Mouse (Mus musculus) thymus, adult 2 months (tissue): Measurements from ENCODE around the gene Rhbdl3. TPM values are rescaled to one million over a fixed set of nuclear protein-coding genes. Genes with fewer than 3 reads are reported as not detected.

Experiments used
- DNase-seq: peaks from one replicate; pipeline ENCODE4 v3.0.0; 2021
- H3K27ac ChIP-seq: fragments of 200-500 bp; 2 replicates; pipeline ENCODE4 v1.5.1; 2012; ENCODE audit warnings: low read length, control low read depth; ENCODE audit not compliant: control insufficient read depth, insufficient read depth
- H3K27me3 ChIP-seq: fragments of 200-500 bp; 2 replicates; pipeline ENCODE4 v1.6.1; 2012; ENCODE audit warnings: mild to moderate bottlenecking, low read length, moderate library complexity, mixed read lengths; ENCODE audit not compliant: control insufficient read depth, insufficient read depth
- H3K36me3 ChIP-seq: fragments of 200-500 bp; 2 replicates; pipeline ENCODE4 v1.6.1; 2012; ENCODE audit warnings: mild to moderate bottlenecking, low read length, moderate library complexity; ENCODE audit not compliant: control insufficient read depth, insufficient read depth
- H3K4me1 ChIP-seq: fragments of 200-500 bp; replicated peaks from 2 replicates; pipeline ENCODE4 v1.6.1; 2012; ENCODE audit warnings: low read length; ENCODE audit not compliant: control insufficient read depth, insufficient read depth
- H3K4me3 ChIP-seq: fragments of 200-500 bp; 2 replicates; pipeline ENCODE4 v1.5.1; 2012; ENCODE audit warnings: mild to moderate bottlenecking, low read length, control low read depth, moderate library complexity; ENCODE audit not compliant: control insufficient read depth, insufficient read depth
- CTCF ChIP-seq: fragments of 200-500 bp; IDR thresholded peaks from 2 replicates; pipeline ENCODE4 v1.5.1; 2012; ENCODE audit warnings: mild to moderate bottlenecking, control low read depth, low read length, moderate library complexity, borderline replicate concordance; ENCODE audit not compliant: control insufficient read depth, poor library complexity, insufficient read depth; ENCODE audit errors: extremely low read depth
- POLR2A ChIP-seq: fragments of 200-500 bp; IDR thresholded peaks from 2 replicates; pipeline ENCODE4 v1.6.1; 2012; ENCODE audit warnings: mild to moderate bottlenecking, low read length, control low read depth, moderate library complexity; ENCODE audit not compliant: control insufficient read depth, poor library complexity, insufficient read depth; ENCODE audit errors: extremely low read depth
- WGBS: fragments of 180-500 bp; shearing (Covaris S2); methylation state at CpG from one replicate; pipeline ENCODE4 v1.1.7; 2018; 5-methylcytosine and 5-hydroxymethylcytosine counted together
- polyA plus RNA-seq: library from polyadenylated mRNA; depleted of rRNA; stranded (reverse); fragments of >200 nt; gene quantifications from 2 replicates; pipeline ENCODE4 v1.2.3, GENCODE M21; 2012

The Rhbdl3 gene
- polyA plus RNA-seq, 1 experiment: 9.6 TPM

DNA sequence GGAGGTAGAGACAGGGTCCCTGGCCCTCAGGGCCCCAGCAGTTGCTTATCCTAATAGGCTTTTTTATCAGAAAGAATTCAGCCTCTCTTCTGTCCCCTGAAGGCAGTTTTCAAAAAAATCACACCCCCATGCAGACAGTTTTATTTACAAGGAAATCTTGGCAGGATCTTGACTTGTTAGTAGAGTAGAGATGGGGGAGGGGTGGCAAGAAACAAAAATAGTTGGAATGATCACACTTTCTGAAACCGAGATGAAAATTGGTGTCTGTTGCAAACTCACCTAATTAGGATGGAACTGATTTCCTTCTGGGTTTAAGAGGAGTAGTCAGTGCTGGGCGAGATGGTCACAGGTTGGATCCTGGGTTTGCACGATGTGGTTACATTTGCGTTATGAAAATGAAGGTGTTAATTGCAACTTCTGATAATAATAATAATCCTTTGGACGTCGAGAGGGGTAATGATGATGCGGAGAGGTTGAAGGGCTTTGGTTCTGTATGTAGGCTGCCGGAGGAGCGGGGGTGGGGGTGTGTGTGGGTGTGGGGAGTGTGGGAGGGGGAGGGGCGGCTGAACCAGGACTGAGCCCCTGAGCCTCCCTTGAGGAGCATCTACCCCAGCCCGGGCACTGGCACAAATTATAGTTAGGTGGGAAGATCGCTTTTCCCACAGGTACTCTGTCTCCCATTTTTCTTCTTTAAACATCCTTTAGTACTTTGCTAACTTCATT, 1.0 kb upstream of the Rhbdl3 start:
- WGBS: 25% methylated on average over 12 of the region's 12 CpGs
- peaks cover 18% of the 10 kb centered on the region for H3K27me3 ChIP-seq
- H3K27ac ChIP-seq: no peak overlapping the region
- H3K4me1 ChIP-seq: peaks cover 13% of the 10 kb centered on the region
- H3K4me3 ChIP-seq: no peak overlapping the region
- no peak for DNase-seq
- no peaks in the 10 kb centered on the region for H3K36me3 ChIP-seq
- no peak for TF ChIP-seq CTCF
- TF ChIP-seq POLR2A: no peak

DNA sequence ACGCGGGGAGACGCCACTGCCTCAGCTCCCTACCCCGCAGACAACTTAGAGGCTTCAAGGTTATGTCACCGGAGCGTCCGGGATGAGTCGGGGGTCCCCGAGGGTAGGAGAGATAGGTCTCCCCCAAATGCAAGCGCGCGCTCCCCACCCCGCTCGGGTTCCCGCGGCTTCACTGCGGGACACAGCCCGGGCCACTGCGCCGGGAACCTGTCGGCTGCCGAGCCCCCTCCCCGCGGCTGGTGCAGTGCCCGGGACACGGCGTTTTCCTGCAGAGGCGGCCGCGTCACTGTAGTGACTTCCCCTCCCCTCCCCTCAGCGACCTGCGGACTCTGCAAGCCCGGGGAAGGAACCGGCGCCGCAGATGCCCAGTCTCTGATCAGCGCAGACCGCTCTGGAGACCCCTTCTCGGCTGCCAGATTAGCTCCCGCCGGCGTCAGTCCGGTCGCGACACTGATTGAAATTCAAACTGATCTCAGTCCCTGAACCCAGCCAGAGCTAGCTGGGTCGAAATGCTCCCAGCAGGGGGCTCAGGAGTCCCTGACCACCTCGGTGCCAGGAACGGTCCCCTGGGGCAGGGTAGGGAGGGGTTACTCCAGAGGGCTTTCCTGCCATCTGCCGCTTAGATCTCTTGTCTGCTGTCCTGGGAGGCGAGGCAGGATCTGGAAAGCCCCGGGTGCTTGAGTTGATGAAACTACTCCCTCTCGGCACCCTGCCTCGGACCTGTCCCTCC, 769 bp downstream of the Rhbdl3 start:
- peaks cover 18% of the 10 kb centered on the region for H3K27me3 ChIP-seq
- no peaks in the 10 kb centered on the region for H3K36me3 ChIP-seq
- H3K4me1 ChIP-seq: peaks cover 13% of the 10 kb centered on the region
- peak; percentile 35 for DNase-seq
- no peak overlapping the region for H3K27ac ChIP-seq
- 1% methylated on average over 53 of the region's 53 CpGs for WGBS
- peak overlapping the region; percentile 45 for H3K4me3 ChIP-seq
- TF ChIP-seq POLR2A (no peak), CTCF (no peak)

- 7% methylated on average over 9 of the region's 9 CpGs for WGBS
- Histone ChIP-seq H3K4me3 (peak overlapping the region; percentile 45; the same call in 1 of the 2 replicates), H3K27me3 (peaks cover 18% of the 10 kb centered on the region), H3K27ac (no peak overlapping the region), H3K4me1 (peaks cover 13% of the 10 kb centered on the region), H3K36me3 (no peaks in the 10 kb centered on the region)
- TF ChIP-seq CTCF (no peak), POLR2A (no peak)
- no peak for DNase-seq
Measured at GRCm38 (mm10) chr11:80302046-80302390, 1.3 kb downstream of the Rhbdl3 start.

GRCm38 (mm10) chr11:80302536-80302935, 1.8 kb downstream of the Rhbdl3 start:
- WGBS: 8% methylated on average over 11 of the region's 11 CpGs

DNA sequence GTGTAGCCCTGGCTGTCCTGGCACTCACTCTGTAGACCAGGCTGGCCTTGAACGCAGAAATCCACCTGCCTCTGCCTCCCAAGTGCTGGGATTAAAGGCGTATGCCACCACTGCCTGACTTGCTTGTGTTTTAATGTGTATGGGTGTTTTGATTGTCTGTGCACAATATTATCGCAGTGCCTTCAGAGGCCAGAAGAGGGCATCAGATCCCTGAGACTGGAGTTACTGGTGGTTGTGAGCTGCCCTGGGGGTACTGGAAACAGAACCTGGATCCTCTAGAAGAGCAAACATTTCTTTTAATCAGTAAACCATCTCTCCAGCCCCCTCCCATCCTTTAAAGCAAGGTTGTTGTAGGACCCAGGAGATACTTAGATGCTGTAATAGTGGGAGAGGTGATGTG, 3.0 kb downstream of the Rhbdl3 start:
- Histone ChIP-seq H3K36me3 (no peaks in the 10 kb centered on the region), H3K27ac (no peak overlapping the region), H3K4me1 (peaks cover 13% of the 10 kb centered on the region), H3K4me3 (no peak overlapping the region), H3K27me3 (peaks cover 18% of the 10 kb centered on the region)
- TF ChIP-seq CTCF: no peak
- TF ChIP-seq POLR2A: no peak
- WGBS: 96% methylated on average over 3 of the region's 3 CpGs
- DNase-seq: no peak

More at GRCm38 (mm10) chr11:80302536-80302935, 1.8 kb downstream of the Rhbdl3 start:
- peaks cover 13% of the 10 kb centered on the region for H3K4me1 ChIP-seq
- H3K27ac ChIP-seq: no peak overlapping the region
- no peak for TF ChIP-seq POLR2A
- TF ChIP-seq CTCF: no peak
- H3K27me3 ChIP-seq: peaks cover 18% of the 10 kb centered on the region
- peak; percentile 81 for DNase-seq
- H3K36me3 ChIP-seq: no peaks in the 10 kb centered on the region
- H3K4me3 ChIP-seq: peak overlapping the region; percentile 18; the same call in 1 of the 2 replicates

DNA sequence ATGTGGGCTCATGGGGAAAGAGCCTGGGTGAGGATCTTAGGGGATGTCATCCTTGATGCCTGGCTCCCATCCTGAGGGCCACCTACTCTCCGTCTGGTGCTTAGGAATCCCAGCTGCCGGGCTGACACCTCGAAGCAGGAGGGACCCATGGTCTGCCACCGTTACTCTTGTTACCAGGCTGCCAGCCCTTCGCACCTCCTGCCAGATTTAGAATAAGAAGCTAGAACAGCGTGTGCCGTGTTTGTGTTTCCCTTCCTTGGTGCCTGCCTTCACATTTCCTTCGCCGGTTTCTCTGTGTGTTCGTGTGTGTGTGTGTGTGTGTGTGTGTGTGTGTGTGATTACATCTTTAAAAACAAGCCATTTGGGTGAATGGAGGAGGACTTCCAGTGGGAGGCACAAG, 4.1 kb downstream of the Rhbdl3 start:
- Histone ChIP-seq H3K27me3 (peaks cover 11% of the 10 kb centered on the region), H3K4me3 (no peak overlapping the region), H3K36me3 (no peaks in the 10 kb centered on the region), H3K4me1 (peaks cover 13% of the 10 kb centered on the region), H3K27ac (no peak overlapping the region)
- TF ChIP-seq CTCF (no peak), POLR2A (no peak)
- 85% methylated on average over 10 of the region's 10 CpGs for WGBS
- DNase-seq: no peak
